Mouse (Mus musculus): Measurements from ENCODE around the gene Golga3.
A peak's percentile ranks its signal among the peaks of the same experiment; 100 is the strongest.

The Golga3 gene

GRCm38 (mm10) chr5:110176362-110177020, at the start of gene Golga3:
Gene Golga3 (plus strand): TSS chr5:110176701.
- peak; percentile 99 for ATAC-seq (ENCODE audit: low TSS enrichment)

- peak; percentile 99 for ATAC-seq (ENCODE audit: low TSS enrichment)
Measured at GRCm38 (mm10) chr5:110135293-110136086, 41.0 kb upstream of the Golga3 start, which contains the start of gene Chfr. Gene Chfr (plus strand): TSS chr5:110135842.

DNA sequence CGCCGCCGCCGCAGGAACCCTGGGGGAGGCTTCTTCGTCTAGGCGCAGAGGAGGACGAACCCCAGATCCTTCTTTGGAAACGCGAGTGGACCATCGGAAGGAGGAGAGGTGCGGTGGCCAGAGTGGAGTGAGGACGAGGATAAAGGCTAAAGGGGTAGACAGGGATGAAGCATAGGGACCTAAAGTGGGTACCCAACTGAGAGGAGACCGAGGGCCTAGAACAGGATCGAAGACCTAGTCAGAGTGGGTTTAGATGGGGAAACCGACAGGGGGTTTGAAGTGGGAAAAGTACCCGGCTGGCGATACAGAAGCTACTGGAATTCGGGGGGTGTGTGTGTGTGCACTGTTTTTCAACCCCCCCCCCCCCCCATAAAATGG, 40.4 kb upstream of the Golga3 start:
- ATAC-seq (ENCODE audit: low TSS enrichment), result no peak; the same call in 1 of the 2 replicates

DNA sequence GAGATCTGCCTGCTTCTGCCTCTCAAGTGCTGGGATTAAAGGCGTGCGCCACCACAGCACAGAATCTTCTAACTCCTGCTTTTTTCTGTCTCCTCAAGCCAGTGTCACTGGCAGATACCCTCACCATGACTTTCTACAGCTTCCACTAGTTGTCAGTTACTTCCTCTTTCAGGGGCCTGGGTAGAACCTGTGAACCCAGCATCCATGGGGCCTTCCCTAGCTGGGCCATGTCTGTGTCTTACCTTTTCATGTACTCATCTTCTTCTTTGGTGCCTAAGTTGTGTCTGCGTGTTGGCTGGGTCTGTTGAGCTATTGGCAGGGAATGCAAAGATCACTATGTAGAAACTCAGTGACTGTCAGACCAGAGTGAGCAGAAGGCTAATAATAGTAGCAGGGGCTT, 38.7 kb upstream of the Golga3 start:
- no peak for ATAC-seq (ENCODE audit: low TSS enrichment)

DNA sequence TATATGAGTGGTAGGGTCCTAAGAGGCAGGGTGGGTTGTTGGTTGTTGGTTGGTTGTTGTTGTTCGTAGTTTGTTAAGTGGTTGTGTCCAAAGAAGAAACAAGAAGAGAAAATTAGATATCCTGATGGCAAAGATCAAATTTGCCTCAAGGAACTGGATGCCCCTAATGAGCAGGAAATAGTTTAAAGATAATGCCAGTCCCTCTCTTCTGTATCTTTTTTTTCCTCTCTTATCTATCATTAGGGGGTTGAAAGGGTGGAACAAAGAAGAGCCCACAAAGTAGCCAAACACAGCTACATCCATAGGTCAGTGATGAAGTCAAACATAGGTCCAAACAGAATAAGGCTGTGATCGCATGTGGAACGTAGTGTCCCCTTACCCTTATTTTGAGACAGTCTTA, 37.2 kb upstream of the Golga3 start:
- ATAC-seq (ENCODE audit: low TSS enrichment), result no peak

GRCm38 (mm10) chr5:110140424-110140823, 36.1 kb upstream of the Golga3 start:
- no peak for ATAC-seq (ENCODE audit: low TSS enrichment)

GRCm38 (mm10) chr5:110142309-110142708, 34.2 kb upstream of the Golga3 start:
- no peak for ATAC-seq (ENCODE audit: low TSS enrichment)

DNA sequence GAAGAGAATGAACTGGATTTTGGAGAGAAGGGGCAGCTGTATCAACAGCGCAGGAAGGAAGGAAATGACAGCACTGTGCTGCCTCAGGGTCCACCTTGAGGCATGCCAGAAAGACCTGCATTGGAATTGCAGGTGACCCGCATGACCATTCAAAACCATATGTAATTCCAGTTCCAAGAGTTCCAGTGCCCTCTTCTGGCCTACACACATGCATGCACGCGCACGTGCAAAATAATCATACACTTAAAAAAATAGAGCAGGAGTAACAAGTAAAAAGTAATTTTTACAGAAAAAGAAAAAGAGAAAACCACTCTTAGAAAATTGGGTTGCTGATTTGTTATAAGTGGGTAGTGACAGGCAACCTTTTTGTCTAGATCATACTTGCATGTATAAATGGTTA, 33.5 kb upstream of the Golga3 start:
- ATAC-seq (ENCODE audit: low TSS enrichment), result no peak

DNA sequence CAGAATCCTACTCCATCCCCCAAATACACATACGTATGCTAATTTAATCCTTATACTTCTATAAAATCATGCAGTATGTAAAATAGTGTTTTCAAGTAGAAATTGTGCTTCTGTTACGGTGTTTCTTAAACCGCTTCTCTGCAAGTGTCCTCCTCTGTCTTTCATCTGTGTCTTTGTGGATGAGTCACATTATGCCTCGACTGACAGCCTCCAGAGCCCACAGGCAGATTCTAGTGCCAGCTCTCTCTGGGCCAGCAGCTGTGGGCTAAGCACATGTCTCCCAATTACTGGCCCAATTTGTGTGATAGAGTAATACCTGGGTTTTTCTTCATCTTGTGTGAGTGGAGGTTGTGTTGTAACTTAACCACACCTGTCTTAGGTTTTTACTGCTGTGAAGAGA, 7.1 kb upstream of the Golga3 start:
- peak; percentile 80 for ATAC-seq (ENCODE audit: low TSS enrichment)

DNA sequence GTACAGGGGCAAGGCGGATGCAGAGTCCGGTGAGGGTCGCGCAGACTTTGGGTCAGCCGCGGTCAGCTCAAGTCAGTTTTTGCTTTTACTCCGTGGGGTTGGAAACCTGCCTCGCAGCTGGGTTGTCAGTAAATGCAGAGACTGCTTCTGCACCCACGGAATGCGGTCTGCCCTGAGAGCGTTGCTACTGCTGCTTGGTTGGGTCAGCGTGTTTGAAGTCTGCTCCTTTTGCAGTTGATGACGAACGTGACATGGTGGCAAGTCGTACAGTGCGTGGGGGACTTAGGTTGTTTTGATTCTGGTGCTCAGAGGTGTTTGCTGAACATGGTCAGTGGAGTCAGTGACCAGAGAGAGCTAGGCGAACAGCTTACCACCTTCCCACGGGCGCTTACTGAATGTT, 520 bp downstream of the Golga3 start:
- ATAC-seq (ENCODE audit: low TSS enrichment), result peak; percentile 16; the same call in 1 of the 2 replicates

DNA sequence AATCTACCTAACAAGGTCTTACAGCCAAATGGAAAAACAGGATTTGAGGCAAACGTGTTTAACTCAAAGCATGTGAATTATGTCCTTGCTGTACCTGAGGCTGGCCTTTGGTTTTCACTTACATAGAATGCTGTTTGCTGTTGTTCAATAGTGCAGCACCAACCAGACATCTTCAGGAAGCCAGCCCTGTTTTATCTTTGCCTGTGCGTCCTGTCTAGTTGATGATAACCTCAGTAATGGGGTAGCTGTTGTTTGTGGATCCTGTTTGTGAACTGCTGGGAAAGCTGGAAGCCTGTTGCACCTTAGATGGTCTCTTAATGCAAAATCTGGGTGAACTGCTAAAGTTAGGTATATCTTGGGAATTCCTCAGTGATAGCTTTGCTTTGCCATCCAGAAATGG, 2.1 kb downstream of the Golga3 start:
- no peak for ATAC-seq (ENCODE audit: low TSS enrichment)

DNA sequence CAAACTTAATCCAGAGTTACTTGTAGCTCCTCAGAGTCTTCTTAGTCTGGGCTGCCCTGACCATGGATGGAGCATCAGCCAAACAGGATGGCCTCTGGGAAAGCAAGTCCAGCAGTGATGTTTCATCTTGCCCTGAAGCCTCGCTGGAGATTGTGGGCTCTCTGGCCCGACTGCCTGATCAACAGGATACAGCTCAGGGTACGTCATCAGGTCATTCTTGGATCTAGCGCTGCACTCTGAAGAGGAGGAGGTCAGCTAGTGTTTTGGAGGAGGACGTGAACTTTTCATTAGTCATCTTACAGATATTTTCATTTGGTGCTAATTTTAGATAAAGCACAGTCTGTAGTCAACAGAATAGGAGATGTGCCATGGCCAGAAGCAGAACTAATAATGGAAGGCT, 5.2 kb downstream of the Golga3 start:
- no peak for ATAC-seq (ENCODE audit: low TSS enrichment)

DNA sequence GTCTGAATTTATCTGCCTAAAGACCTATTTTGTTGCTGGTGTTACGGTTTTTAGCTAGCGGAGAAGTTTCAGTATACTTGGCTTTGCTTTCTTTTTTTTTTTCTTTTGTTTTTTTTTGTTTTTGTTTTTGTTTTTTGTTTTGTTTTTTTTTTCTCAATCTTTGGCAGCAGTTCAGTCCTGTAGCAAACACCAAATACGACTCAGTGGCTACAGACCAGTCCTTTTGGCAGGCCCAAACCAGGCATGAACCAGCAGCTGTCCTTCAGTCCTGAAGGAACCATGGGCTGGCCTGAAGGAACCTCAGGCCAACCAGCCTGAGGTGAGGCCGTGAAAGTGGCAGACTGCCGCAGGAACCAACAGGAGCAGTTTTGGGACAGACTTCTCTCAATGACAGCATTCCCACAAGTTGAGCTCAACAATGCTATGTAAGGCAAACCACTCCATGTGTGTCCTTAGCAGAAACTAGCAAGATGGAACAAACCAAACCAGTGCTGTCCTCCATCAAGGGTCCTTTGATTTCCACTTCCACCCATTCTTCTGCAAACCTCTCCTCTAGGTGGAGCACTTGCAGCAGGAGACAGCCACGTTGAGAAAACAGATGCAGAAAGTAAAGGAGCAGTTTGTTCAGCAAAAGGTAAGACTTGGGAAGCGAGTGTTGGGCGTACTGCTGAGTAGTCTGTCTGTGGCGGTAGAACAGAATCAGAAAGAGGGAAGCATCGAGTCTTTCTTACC, 26.8 kb downstream of the Golga3 start:
- ATAC-seq (ENCODE audit: low TSS enrichment), result no peak; the same call in 1 of the 2 replicates

- no peak for ATAC-seq (ENCODE audit: low TSS enrichment)
Measured at GRCm38 (mm10) chr5:110204777-110205176, 28.3 kb downstream of the Golga3 start.

- no peak for ATAC-seq (ENCODE audit: low TSS enrichment)
Measured at GRCm38 (mm10) chr5:110211312-110211711, 34.8 kb downstream of the Golga3 start.

- ATAC-seq (ENCODE audit: low TSS enrichment), result no peak
Measured at GRCm38 (mm10) chr5:110216780-110217179, 40.3 kb downstream of the Golga3 start.

DNA sequence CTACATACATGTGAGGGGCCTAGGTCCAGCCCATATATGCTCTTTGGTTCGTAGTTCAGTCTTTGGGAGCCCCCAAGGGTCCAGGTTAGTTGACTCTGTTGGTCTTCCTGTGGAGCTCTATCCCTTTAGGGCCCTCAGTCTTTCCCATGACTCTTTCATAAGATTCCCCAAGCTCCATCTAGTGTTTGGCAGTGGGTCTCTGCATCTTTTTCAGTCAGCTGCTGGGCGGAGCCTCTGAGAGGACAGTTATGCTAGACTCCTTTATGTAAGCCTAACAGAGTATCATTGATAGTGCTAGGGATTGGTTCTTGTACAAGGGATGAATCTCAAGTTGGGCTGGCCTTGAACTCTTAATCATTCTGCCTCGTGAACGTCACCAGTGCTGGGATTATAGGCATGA, 43.8 kb downstream of the Golga3 start:
- ATAC-seq (ENCODE audit: low TSS enrichment), result no peak

DNA sequence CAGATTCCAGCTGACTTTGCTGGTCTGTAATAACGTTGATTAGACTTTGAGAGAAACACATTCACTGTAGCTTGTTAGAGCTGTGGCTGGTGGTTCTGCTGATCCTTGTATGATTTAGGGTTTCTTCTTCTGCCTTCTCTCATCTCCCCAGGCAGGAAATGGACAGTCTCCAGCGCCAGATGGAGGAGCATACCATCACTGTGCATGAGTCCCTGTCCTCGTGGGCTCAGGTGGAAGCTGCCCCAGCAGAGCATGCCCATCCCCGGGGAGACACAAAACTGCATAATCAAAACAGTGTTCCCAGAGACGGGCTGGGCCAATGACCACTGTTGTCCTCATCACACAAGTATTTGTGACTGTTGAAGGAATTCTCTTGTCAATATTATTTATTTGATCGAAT, 46.3 kb downstream of the Golga3 start:
- no peak for ATAC-seq (ENCODE audit: low TSS enrichment)

DNA sequence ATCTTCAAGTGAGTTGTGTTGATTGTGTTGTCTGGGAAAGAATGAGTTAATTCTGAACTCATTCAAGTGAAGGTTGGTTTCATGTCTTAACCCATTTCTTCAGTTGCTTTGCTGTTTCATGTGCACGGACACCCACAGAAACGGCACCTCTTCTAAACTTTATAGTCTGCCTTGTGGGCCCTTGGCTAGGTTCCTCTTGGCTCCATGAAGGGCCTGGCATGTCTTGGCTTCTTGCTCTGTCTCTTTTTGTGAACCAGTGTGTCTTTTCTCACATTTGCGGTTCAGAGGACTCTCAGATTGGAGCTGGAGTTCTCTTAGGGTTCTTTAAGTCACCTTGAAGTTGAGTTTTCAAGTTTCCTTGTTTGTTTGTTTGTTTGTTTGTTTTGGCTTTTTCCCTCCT, 48.6 kb downstream of the Golga3 start:
- no peak for ATAC-seq (ENCODE audit: low TSS enrichment)

DNA sequence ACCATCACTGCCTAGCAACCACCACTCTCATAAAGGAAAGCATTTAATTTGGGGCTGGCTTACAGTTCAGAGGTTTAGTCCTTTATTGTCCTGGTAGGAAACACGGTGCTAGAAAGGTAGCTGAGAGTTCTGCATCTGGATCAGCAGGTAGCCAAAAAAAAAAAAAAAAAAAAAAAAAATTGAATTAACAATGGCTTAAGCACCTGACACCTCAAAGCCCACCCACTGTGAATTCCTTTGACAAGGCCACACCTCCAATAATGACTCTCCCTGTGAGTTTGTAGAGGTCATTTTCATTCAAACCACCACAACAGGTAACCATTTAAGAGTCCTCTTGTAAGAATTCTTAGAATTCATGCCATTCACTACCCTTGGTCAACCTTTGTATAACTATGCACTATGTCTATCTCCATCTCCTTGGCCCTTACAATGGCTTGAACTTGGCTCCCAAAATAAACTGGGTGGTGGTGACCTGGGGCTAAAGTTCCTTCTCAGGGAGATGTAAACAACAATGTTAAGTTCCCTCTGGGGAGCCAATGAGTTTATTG, 50.9 kb downstream of the Golga3 start:
- ATAC-seq (ENCODE audit: low TSS enrichment), result no peak

DNA sequence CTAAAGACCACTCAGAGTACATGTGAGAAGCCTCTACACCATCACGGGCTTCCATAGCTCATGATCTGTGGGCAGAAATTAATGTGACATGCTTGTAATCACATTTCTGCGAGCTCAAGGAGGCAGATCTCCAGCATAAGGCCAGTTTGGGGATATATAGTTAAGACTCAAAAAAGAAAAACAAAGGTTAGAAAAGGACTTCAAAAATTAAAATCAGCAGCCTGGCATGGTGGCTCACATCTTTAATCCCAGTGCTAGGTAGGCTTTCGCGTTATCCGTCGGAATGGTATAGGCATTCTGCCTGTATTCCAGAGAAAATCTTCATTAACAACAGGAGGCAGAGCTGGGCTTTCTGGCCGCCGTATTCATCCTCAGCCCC, 53.9 kb downstream of the Golga3 start:
- no peak; the same call in 1 of the 2 replicates for ATAC-seq (ENCODE audit: low TSS enrichment)

DNA sequence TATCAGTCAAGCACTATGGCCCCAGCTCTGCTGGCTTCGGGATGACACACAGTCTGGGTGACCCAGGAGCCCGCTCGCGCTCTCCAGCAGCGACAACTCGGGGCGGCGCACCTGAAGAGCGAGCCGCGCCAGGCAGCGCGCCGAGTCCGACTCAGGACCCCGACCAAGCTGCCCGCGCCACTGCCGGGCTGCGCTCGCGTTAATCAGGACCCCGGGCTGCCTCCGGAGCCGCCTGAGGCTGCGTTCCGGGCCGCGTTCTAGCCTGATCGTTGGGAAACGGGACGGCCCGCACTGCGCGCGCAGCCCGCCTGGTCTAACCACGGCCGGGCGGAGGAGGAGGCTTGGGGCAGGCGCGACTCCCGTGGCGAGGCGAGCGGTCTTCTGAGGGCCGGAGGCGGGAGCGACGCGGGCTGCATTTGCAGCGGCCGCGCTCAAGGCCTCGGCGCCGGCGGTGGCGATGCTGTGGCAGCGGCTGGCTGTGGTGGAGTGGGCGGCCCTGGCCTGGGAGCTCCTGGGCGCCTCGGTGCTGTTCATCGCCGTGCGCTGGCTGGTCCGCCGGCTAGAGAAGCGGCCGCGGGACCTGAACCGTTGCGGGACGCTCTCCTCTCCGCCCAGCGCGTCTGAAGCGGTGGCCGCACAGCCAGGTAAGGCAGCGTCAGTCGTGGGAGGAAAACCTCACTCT, 54.4 kb downstream of the Golga3 start, which contains the start of gene Ankle2:
Ankle2 (plus strand) TSS at position 225 of the 682 bp plus-strand sequence.
- peak; percentile 97 for ATAC-seq (ENCODE audit: low TSS enrichment)

Data from frontal cortex, adult (tissue).